Mouse (Mus musculus) kidney, embryonic 15.5 days (tissue): ENCODE measurements around the gene Nupr1. TPM values are rescaled to one million over a fixed set of nuclear protein-coding genes. Genes with fewer than 3 reads are reported as not detected.

Source experiments
- microRNA-seq: library from miRNA; unstranded; fragments of <30 nt; microRNA quantifications from one replicate; pipeline ENCODE4, GENCODE M21; 2016
- polyA plus RNA-seq: library from polyadenylated mRNA; unstranded; fragments of >200 nt; fragmentation: Nextera tagmentation; extraction: Ambion mirVana; gene quantifications from 2 replicates; pipeline ENCODE4 v1.2.1, GENCODE M21; 2015

Nupr1 gene
- polyA plus RNA-seq, 1 experiment from 2014 or later, result 9.7 TPM

Small RNA genes within 50 kb of the gene (microRNA-seq; reads per million reads assigned to microRNA genes)
- gene Mir7059, result 0.59 reads per million

Other genes with a start within 250 kb of the Nupr1 start
- 2.8 and 2.9 TPM in 2 replicates for gene Nfatc2ip, start 234.1 kb downstream of the Nupr1 start, polyA plus RNA-seq
- gene Cd19, start 216.0 kb downstream of the Nupr1 start, polyA plus RNA-seq, result 0.12 and 0.44 TPM in 2 replicates
- gene Rabep2, start 202.1 kb downstream of the Nupr1 start, polyA plus RNA-seq, result 34.5 and 35.7 TPM in 2 replicates
- 13.4 and 25.1 TPM in 2 replicates for gene Atp2a1, start 167.8 kb downstream of the Nupr1 start, polyA plus RNA-seq
- 52.7 and 56.0 TPM in 2 replicates for gene Sh2b1, start 155.4 kb downstream of the Nupr1 start, polyA plus RNA-seq
- 154 and 156 TPM in 2 replicates for gene Tufm, start 143.5 kb downstream of the Nupr1 start, polyA plus RNA-seq
- gene Atxn2l, start 127.4 kb downstream of the Nupr1 start, polyA plus RNA-seq, result 49.3 and 51.7 TPM in 2 replicates
- gene Eif3c, start 64.5 kb downstream of the Nupr1 start, polyA plus RNA-seq, result 231 and 236 TPM in 2 replicates
- 0.72 and 0.82 TPM in 2 replicates for gene Apobr, start 45.9 kb downstream of the Nupr1 start, polyA plus RNA-seq
- gene Cln3, start 45.0 kb downstream of the Nupr1 start, polyA plus RNA-seq, result 36.0 and 38.8 TPM in 2 replicates
- not detected in 2 replicates for gene Il27, start 35.9 kb downstream of the Nupr1 start, polyA plus RNA-seq
- gene Sgf29, start 18.4 kb upstream of the Nupr1 start, polyA plus RNA-seq, result 48.2 and 55.0 TPM in 2 replicates
- gene Sult1a1, start 45.6 kb upstream of the Nupr1 start, polyA plus RNA-seq, result 6.2 and 8.3 TPM in 2 replicates
- 144 and 146 TPM in 2 replicates for gene Bola2, start 64.5 kb upstream of the Nupr1 start, polyA plus RNA-seq
- 12.9 and 13.1 TPM in 2 replicates for gene Slx1b, start 64.9 kb upstream of the Nupr1 start, polyA plus RNA-seq
- 17.9 and 24.3 TPM in 2 replicates for gene Coro1a, start 76.9 kb upstream of the Nupr1 start, polyA plus RNA-seq
- gene Mapk3, start 128.7 kb upstream of the Nupr1 start, polyA plus RNA-seq, result 63.8 and 73.2 TPM in 2 replicates
- gene Gdpd3, start 135.5 kb upstream of the Nupr1 start, polyA plus RNA-seq, result 1.8 and 1.9 TPM in 2 replicates
- gene Ypel3, start 146.1 kb upstream of the Nupr1 start, polyA plus RNA-seq, result 81.5 and 82.2 TPM in 2 replicates
- 0.37 and 0.51 TPM in 2 replicates for gene Tbx6, start 150.6 kb upstream of the Nupr1 start, polyA plus RNA-seq
- gene Ppp4c, start 161.6 kb upstream of the Nupr1 start, polyA plus RNA-seq, result 257 and 272 TPM in 2 replicates
- 0.52 and 0.54 TPM in 2 replicates for gene Fam57b, start 166.8 kb upstream of the Nupr1 start, polyA plus RNA-seq
- not detected in 2 replicates for gene 4930451I11Rik, start 200.8 kb upstream of the Nupr1 start, polyA plus RNA-seq
- gene Doc2a, start 216.6 kb upstream of the Nupr1 start, polyA plus RNA-seq, result 6.6 and 11.4 TPM in 2 replicates
- gene Hirip3, start 231.1 kb upstream of the Nupr1 start, polyA plus RNA-seq, result 36.8 and 40.1 TPM in 2 replicates
- gene Ino80e, start 231.5 kb upstream of the Nupr1 start, polyA plus RNA-seq, result 88.9 and 91.0 TPM in 2 replicates